Mouse (Mus musculus) ES-Bruce4 (cell line): Measurements from ENCODE around the gene Cdk5r1. TPM values are rescaled to one million over a fixed set of nuclear protein-coding genes. Genes with fewer than 3 reads are reported as not detected.

Experiments
- H3K27ac ChIP-seq: 2 replicates; pipeline ENCODE4 v1.5.1; 2012; ENCODE audit warnings: low read length, inconsistent platforms; ENCODE audit not compliant: insufficient read depth
- H3K27me3 ChIP-seq: 2 replicates; pipeline ENCODE4 v1.6.1; 2012; ENCODE audit warnings: mild to moderate bottlenecking, low read length, inconsistent platforms; ENCODE audit not compliant: control insufficient read depth, poor library complexity, insufficient read depth, severe bottlenecking
- H3K36me3 ChIP-seq: 2 replicates; pipeline ENCODE4 v1.6.1; 2012; ENCODE audit warnings: inconsistent platforms, mild to moderate bottlenecking, low read length, moderate library complexity; ENCODE audit not compliant: control insufficient read depth, poor library complexity, insufficient read depth, severe bottlenecking
- H3K4me1 ChIP-seq: one replicate; pipeline ENCODE4 v1.8.1; 2011; ENCODE audit warnings: low read length; ENCODE audit not compliant: control insufficient read depth, insufficient read depth
- H3K4me3 ChIP-seq: 2 replicates; pipeline ENCODE4 v1.5.1; 2011; ENCODE audit warnings: low read depth, mild to moderate bottlenecking, low read length
- H3K9ac ChIP-seq: 2 replicates; pipeline ENCODE4 v1.6.1; 2012; ENCODE audit warnings: low read depth, mild to moderate bottlenecking, inconsistent platforms; ENCODE audit not compliant: poor library complexity, severe bottlenecking
- H3K9me3 ChIP-seq: replicated peaks from 2 replicates; pipeline ENCODE4 v1.6.1; 2012; ENCODE audit warnings: mild to moderate bottlenecking, low read length, inconsistent platforms; ENCODE audit not compliant: control insufficient read depth, poor library complexity, insufficient read depth, severe bottlenecking
- CTCF ChIP-seq: IDR thresholded peaks from one replicate; pipeline ENCODE4 v1.8.1; 2011; ENCODE audit warnings: low read depth, low read length
- EP300 ChIP-seq: IDR thresholded peaks from 2 replicates; pipeline ENCODE4 v1.6.1; 2011; ENCODE audit warnings: low read depth, low read length; ENCODE audit not compliant: insufficient read depth
- POLR2A ChIP-seq: IDR thresholded peaks from one replicate; pipeline ENCODE4 v1.8.1; 2011; ENCODE audit warnings: low read length; ENCODE audit not compliant: insufficient read depth
- polyA plus RNA-seq: library from polyadenylated mRNA; stranded (reverse); fragments of >200 nt; gene quantifications from 2 replicates; pipeline ENCODE4 v1.2.4, GENCODE M21; 2011; ENCODE audit warnings: low read depth; ENCODE audit not compliant: missing spikeins, insufficient read depth, insufficient read length

The Cdk5r1 gene
- polyA plus RNA-seq, 1 experiment = 1.3 TPM

DNA sequence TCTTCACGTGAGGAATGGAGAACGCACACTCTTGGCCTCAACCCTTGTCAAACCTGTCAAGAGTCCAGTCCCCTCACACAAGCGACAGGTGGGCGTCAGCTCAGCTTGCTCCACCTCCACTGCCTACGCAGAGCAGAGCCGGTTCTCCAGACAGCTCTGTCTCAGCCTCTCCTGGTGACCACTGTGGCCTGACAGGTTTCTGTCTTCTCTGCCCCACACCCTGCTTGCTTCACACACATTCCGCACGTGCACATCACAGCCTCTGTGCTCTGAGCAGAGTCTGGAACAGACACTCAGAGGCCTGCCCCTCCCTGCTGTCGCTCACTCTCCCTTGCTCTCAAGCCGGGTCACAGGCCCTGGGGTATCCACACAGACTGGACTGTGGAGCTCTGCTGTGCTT lies 14.0 kb downstream of the Cdk5r1 start:
- H3K27ac ChIP-seq = no peak overlapping the region
- H3K4me3 ChIP-seq = no peak overlapping the region
- H3K9ac ChIP-seq = no peak overlapping the region
- TF ChIP-seq POLR2A (no peak), CTCF (no peak), EP300 (no peak)
- no peaks in the 10 kb centered on the region for H3K36me3 ChIP-seq
- no peaks in the 10 kb centered on the region for H3K27me3 ChIP-seq
- H3K9me3 ChIP-seq = no peaks in the 10 kb centered on the region
- H3K4me1 ChIP-seq = no peaks in the 10 kb centered on the region

DNA sequence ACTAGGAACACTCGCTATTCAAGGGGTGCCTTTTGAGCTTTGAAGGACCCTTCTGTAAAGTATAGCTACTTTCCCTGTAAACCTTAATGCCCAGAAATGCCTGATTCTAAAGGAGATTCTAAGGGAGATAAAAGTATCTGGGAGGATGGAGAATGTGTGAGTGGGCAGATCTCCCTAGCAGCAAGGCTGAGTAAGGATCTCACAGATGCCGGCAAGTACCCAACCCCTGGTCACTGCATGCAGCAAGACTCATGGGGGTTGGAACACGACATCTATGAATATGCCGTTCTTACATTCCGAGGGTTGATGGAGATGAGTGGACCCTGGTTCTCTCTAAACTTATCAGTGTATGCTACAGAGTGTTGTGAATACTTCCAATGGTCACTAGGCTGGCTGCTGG lies 16.4 kb downstream of the Cdk5r1 start:
- Histone ChIP-seq H3K9ac (no peak overlapping the region), H3K4me3 (no peak overlapping the region), H3K27me3 (no peaks in the 10 kb centered on the region), H3K9me3 (no peaks in the 10 kb centered on the region), H3K4me1 (no peaks in the 10 kb centered on the region), H3K36me3 (no peaks in the 10 kb centered on the region), H3K27ac (no peak overlapping the region)
- TF ChIP-seq EP300 (no peak), CTCF (no peak), POLR2A (no peak)

DNA sequence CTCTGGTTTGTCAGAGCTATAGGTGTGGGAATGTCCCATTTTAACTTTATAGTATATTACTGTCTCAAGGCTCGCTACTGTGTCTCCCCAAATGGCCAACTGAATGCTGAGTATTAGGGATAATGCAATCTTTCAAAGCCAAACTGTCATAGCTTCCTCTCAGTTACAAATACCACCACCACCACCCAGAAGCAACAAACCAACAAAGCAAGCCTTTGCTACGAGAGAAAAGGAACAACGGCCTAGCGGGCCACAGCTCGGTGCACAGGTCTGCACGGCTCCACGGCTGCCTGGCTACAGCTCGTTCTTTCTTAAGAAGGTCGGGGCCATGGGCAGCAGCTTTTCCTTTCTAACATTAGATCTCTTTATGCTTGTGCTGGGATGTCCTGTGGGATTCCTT lies 18.0 kb downstream of the Cdk5r1 start:
- H3K9me3 ChIP-seq = no peaks in the 10 kb centered on the region
- H3K4me1 ChIP-seq = no peaks in the 10 kb centered on the region
- no peak overlapping the region for H3K27ac ChIP-seq
- no peaks in the 10 kb centered on the region for H3K27me3 ChIP-seq
- H3K36me3 ChIP-seq = no peaks in the 10 kb centered on the region
- no peak overlapping the region for H3K4me3 ChIP-seq
- H3K9ac ChIP-seq = no peak overlapping the region
- no peak for TF ChIP-seq POLR2A
- TF ChIP-seq CTCF = no peak
- no peak for TF ChIP-seq EP300

GRCm38 (mm10) chr11:80495972-80496371 lies 19.1 kb downstream of the Cdk5r1 start:
- Histone ChIP-seq H3K4me1 (no peaks in the 10 kb centered on the region), H3K27ac (no peak overlapping the region), H3K9ac (no peak overlapping the region), H3K27me3 (no peaks in the 10 kb centered on the region), H3K9me3 (no peaks in the 10 kb centered on the region), H3K36me3 (no peaks in the 10 kb centered on the region), H3K4me3 (no peak overlapping the region)
- TF ChIP-seq EP300 = no peak
- no peak for TF ChIP-seq POLR2A
- no peak for TF ChIP-seq CTCF

- Histone ChIP-seq H3K4me3 (no peak overlapping the region), H3K9me3 (no peaks in the 10 kb centered on the region), H3K9ac (no peak overlapping the region), H3K36me3 (no peaks in the 10 kb centered on the region), H3K27ac (no peak overlapping the region), H3K27me3 (no peaks in the 10 kb centered on the region), H3K4me1 (no peaks in the 10 kb centered on the region)
- TF ChIP-seq POLR2A (no peak), EP300 (no peak), CTCF (no peak)
Observed at GRCm38 (mm10) chr11:80496640-80497039, 19.8 kb downstream of the Cdk5r1 start.

DNA sequence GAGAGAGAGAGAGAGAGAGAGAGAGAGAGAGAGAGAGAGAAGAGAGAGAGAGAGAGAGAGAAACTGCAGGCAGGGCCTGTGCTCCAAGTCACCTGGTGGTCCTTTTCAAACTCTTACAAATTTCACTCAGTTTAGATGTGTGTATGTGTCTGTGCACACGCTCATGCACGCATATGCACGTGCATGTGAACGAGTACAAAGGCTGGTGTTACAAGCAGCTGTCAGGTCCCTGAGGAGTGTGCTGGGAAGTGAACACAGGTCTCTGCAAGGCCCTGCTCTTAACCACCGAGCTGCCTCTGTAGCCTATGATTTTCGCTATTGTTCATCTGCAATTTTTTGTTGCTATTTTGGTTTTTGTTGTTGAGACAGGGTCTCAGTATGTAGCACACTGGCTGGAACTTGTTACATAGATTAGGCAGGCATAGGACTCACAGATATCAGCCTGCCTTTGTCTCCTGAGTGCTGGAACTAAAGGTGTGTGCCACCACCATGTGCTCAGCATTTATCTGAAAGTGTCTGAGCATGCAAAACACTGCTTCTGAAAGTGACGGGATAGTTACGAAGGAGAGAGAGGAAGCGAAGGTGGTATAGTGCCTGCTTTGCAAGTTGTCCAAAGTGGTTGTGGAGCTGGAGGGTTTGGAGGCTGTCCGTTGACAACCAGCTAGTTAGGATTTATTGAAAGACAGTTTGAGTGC lies 20.5 kb downstream of the Cdk5r1 start:
- Histone ChIP-seq H3K27me3 (no peaks in the 10 kb centered on the region), H3K27ac (no peak overlapping the region), H3K9ac (no peak overlapping the region), H3K4me1 (no peaks in the 10 kb centered on the region), H3K36me3 (no peaks in the 10 kb centered on the region), H3K9me3 (no peaks in the 10 kb centered on the region), H3K4me3 (no peak overlapping the region)
- no peak for TF ChIP-seq EP300
- TF ChIP-seq POLR2A = no peak
- TF ChIP-seq CTCF = no peak
